Mouse (Mus musculus) limb, embryonic 13.5 days (tissue): ENCODE measurements at regions not wholly inside any gene's neighbourhood (a gene's known extent, or its start where the extent isn't known, plus 50 kb on each side); places are given as distances from the start of the nearest gene placed in this dataset.
A peak's percentile ranks its signal among the peaks of the same experiment; 100 is the strongest.
"Not testable (repeated sequence)": the region's sequence is repeated elsewhere in the genome, so short reads cannot be mapped to it uniquely, and the experiment has no call there.

ENCODE experiments used
- ATAC-seq: fragments of 200-750 bp; cut with Nextera tagmentation; 2 replicates; pipeline ENCODE4 v1.8.0; 2017; ENCODE audit warnings: low read depth, moderate number of reproducible peaks, moderate TSS enrichment; ENCODE audit not compliant: low FRiP score
- H3K27ac ChIP-seq: fragments of 300-500 bp; sonication (generic); 2 replicates; pipeline ENCODE4 v1.5.1; 2015; ENCODE audit warnings: inconsistent platforms, mild to moderate bottlenecking, moderate library complexity
- H3K27me3 ChIP-seq: fragments of 300-500 bp; sonication (generic); 2 replicates; pipeline ENCODE4 v1.6.1; 2015; ENCODE audit warnings: mild to moderate bottlenecking, inconsistent platforms
- H3K36me3 ChIP-seq: fragments of 300-500 bp; sonication (generic); 2 replicates; pipeline ENCODE4 v1.6.1; 2015; ENCODE audit warnings: inconsistent platforms, mild to moderate bottlenecking, moderate library complexity
- H3K4me1 ChIP-seq: fragments of 300-500 bp; sonication (generic); 2 replicates; pipeline ENCODE4 v1.6.1; 2015; ENCODE audit warnings: inconsistent platforms
- H3K4me2 ChIP-seq: fragments of 300-500 bp; sonication (generic); replicated peaks from 2 replicates; pipeline ENCODE4 v1.6.1; 2015; ENCODE audit warnings: inconsistent platforms, mild to moderate bottlenecking, moderate library complexity
- H3K4me3 ChIP-seq: fragments of 300-500 bp; sonication (generic); 2 replicates; pipeline ENCODE4 v1.5.1; 2015; ENCODE audit warnings: moderate library complexity, mild to moderate bottlenecking, inconsistent platforms
- H3K9ac ChIP-seq: fragments of 300-500 bp; sonication (generic); 2 replicates; pipeline ENCODE4 v1.6.1; 2015; ENCODE audit warnings: mild to moderate bottlenecking, inconsistent platforms
- H3K9me3 ChIP-seq: fragments of 300-500 bp; sonication (generic); 2 replicates; pipeline ENCODE4 v1.6.1; 2016; ENCODE audit warnings: inconsistent platforms
- WGBS: fragments of 180-500 bp; shearing (Covaris S2); methylation state at CpG from one replicate; pipeline ENCODE4 v1.1.7; 2015; 5-methylcytosine and 5-hydroxymethylcytosine counted together

DNA sequence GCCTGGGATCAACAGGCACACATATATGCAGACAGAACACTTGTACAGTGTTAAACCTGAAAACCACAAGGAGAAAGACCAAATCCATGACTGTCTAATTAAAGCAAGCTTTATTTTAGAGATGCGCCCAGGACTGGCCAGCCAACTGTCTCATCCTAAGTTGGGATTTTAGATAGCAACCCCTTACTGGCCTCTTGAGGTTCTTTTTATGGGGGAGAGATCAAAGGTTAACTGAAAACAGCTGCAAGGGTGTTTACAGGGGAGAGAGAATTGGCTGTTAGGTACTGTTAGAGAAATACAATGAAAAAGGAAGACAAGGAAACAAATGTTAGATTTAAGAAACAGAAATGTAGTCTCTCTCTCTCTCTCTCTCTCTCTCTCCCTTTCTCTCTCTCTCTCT is 202.4 kb upstream of the Thpo start:
- Histone ChIP-seq H3K4me3 (no peak overlapping the region), H3K27ac (no peak overlapping the region), H3K9me3 (no peaks in the 10 kb centered on the region), H3K4me1 (0 out of 2 replicates have a peak, but pooled peaks cover 6% of the 10 kb centered on the region), H3K27me3 (no peaks in the 10 kb centered on the region), H3K4me2 (no peak overlapping the region), H3K36me3 (no peaks in the 10 kb centered on the region), H3K9ac (no peak overlapping the region)
- WGBS = 18% methylated on average over 1 of the region's 1 CpGs
- ATAC-seq = no peak

DNA sequence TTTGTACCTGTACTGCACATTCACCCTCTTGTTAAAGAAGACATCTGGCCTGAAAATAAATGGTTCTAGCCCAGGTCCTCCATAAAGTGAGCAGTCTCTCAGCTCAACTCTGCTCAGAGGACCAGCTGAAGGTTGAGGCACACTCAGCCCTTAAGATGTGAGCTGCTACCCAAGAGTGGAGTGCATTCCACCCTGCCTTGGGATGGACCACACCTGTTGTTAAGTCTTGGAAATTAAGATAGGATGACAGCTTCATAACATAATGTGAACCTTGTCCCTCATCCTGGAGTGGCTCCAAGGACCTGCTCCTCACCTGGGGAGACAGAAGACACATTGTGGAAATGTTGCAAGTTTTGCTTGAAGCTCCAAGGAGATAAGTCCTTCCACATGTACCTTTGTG is 200.5 kb upstream of the Thpo start:
- H3K9ac ChIP-seq, ATAC-seq, H3K9me3 ChIP-seq, H3K4me1 ChIP-seq, H3K27ac ChIP-seq, H3K4me3 ChIP-seq, H3K27me3 ChIP-seq, H3K36me3 ChIP-seq, H3K4me2 ChIP-seq: not testable (repeated sequence)

DNA sequence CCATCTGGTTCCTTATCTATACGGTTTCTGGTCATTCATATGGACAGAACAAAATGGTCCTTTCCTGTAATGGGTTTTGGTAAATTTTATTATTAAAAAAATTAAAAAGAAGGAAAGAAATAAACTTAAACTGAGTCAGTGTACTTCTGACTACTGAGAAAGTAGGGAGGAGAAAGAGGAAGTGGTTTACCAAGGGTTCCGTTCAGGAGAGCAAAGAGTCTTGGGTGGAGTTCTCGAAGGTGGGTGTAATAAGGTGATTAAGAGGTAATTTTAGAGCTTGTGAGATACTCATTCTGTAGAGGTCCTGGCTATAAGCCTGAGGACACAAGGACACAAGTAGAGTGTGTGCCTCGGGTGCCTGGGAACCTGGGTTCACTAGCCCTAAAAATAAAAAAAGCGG is 195.7 kb upstream of the Thpo start:
- not testable (repeated sequence) for H3K36me3 ChIP-seq, ATAC-seq, H3K27ac ChIP-seq, H3K9me3 ChIP-seq, H3K4me3 ChIP-seq, H3K27me3 ChIP-seq, H3K4me2 ChIP-seq, H3K4me1 ChIP-seq, H3K9ac ChIP-seq
- WGBS = 79% methylated on average over 5 of the region's 5 CpGs

DNA sequence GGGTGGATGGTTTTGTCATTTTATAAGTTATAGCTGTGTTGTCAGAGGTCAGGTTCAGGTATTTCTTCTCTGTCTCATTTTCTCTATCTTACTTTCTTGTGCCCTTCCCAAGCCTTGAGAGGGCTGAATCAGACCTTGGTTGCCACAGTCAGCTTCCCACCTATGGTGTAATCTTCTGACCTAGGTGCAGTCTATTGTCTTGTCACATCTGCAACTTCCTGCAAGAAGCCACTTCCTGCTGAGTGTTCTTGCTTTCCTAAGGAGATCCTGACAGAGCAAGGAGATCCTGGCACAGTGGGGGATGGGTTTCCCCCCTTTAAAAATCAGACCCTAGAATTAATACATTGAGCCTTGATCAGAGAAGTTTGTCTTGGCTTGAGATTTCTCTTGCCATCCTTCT is 191.5 kb upstream of the Thpo start:
- not testable (repeated sequence) for H3K36me3 ChIP-seq, H3K27me3 ChIP-seq, H3K4me1 ChIP-seq, H3K4me2 ChIP-seq, H3K9ac ChIP-seq, ATAC-seq, H3K4me3 ChIP-seq, H3K9me3 ChIP-seq, H3K27ac ChIP-seq

DNA sequence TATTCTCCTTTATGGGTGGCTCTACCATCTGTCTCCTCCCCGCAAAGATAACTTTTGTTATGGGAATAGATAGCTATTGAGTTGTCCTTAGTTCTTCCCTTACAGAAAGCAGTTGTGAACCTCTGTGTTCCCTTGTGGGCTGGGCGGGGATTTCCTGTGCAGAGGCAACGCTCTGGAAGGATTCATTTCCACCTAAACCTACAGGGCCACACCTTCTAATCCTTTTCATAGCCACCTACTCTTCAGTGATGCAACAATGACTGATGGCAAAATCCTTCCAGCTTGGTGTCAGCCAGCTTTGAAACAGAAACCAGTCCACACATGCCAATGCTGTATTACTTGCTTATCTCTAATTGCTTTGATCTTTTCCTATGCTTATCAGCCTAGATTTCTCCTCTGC is 176.6 kb upstream of the Thpo start:
- not testable (repeated sequence) for H3K27ac ChIP-seq, ATAC-seq, H3K4me2 ChIP-seq, H3K9me3 ChIP-seq, H3K4me1 ChIP-seq, H3K27me3 ChIP-seq, H3K9ac ChIP-seq, H3K4me3 ChIP-seq, H3K36me3 ChIP-seq
- WGBS = 71% methylated on average over 3 of the region's 3 CpGs

DNA sequence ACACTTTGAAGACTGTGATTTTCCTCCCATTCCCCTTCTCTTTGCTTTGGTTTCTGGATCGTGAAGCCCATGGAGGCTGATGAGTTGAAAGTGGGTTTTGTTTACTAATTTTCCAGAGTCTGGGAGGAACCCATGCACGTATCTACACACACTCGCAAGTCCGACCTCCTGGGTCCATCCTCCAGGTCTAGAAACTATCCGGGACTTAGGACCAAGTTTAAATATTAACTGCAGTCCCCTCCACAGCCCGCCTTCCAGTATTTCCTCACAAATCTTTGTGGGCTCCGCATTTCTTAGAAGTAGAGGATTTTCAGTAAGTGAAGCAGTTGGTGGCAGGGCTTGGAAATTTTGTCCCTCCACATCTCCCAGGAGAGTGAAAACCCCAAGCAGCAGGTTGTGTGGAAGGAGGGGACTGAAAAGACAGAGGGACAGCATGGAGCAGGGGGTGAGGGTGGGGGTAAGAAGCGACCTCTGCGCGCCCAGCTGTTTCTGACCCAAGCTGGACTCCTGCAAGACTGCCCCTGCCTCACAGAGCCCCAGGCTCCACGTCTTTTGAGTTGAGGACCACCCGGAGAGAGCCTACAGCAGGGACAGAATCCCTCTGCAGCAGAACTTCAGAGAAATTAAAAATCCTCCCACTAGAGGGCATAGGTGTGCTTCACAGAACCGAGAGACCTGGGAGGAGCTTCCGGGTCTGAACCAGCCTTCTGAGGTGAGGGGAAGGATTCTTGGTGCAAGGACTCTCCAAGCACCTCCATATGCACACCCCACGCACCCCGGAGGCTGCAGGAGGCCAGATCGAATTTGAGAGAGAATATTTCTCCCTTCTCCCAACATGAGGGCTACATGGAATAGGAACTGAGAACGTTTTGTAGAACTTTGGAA is 174.4 kb upstream of the Thpo start:
- H3K4me2 ChIP-seq = 0 out of 2 replicates have a peak overlapping the region, but pooled peaks have one; percentile 19
- H3K4me3 ChIP-seq = not testable (repeated sequence)
- ATAC-seq = peak; percentile 32; the same call in 1 of the 2 replicates

DNA sequence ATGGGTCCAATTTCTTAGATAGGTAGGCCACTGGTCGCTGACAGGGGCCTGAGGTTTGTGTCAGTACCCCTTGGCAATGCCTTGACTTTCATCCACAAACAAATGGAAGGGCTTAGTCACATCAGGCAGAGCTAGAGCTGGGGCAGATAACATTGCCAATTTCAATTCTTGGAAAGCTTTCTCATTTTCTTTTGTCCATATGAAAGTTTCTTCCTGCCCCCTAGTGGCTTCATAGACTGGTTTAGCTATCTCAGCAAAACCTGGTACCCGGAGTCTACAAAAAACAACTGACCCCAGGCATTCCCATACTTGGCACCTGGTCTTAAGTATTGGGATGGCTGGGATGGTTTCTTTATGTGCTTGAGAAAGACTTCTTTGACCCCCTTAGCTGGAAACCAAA is 161.4 kb upstream of the Thpo start:
- H3K27me3 ChIP-seq = no peaks in the 10 kb centered on the region
- ATAC-seq = no peak
- 61% methylated on average over 2 of the region's 2 CpGs for WGBS
- H3K27ac ChIP-seq = no peak overlapping the region
- no peaks in the 10 kb centered on the region for H3K4me1 ChIP-seq
- H3K36me3 ChIP-seq = no peaks in the 10 kb centered on the region
- H3K9ac ChIP-seq = no peak overlapping the region
- H3K4me3 ChIP-seq = no peak overlapping the region
- no peaks in the 10 kb centered on the region for H3K9me3 ChIP-seq
- no peak overlapping the region for H3K4me2 ChIP-seq

More for the DNA sequence above, 174.4 kb upstream of the Thpo start:
- WGBS = 39% methylated on average over 18 of the region's 18 CpGs
- H3K9ac ChIP-seq, H3K9me3 ChIP-seq, H3K36me3 ChIP-seq, H3K4me1 ChIP-seq, H3K27me3 ChIP-seq, H3K27ac ChIP-seq: not testable (repeated sequence)

DNA sequence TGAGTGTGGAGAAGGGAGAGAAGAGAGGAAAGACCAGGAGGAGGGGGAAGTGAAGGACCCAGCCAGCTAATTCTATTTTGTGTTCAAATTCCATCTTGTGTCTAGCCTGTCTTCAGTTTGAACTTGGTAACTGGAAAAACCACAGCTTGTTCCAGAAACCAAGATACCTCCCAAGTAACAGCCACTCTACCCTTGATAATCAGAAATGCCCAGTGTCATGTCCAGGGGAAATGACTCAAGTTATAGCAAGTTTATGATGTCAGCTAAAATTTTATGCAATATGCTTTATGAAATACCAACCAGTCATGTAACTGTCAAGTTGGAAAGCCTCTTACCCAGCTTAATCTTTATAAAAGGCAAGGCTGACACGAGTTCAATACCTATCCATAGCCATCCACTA is 137.4 kb upstream of the Thpo start:
- H3K27ac ChIP-seq = no peak overlapping the region

DNA sequence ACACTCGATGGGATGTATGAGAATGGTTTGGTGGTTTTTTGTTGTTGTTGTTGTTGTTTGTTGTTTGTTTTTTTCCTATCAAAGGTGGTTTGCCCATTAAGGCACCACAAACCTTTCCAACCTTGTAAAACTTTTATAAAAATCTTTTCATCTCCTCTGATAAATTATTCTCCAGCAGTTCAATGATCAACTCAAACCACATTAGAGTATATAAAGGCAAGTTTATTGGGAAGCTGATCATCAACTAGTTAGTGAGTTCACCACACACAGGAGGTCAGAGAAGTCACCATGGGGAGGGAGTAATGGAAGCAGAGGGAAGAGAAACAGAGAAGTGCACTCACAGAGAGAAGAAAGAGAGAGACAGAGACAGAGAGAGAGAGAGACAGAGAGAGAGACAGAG is 132.5 kb upstream of the Thpo start:
- Histone ChIP-seq H3K27ac (no peak overlapping the region), H3K4me3 (no peak overlapping the region), H3K9me3 (no peaks in the 10 kb centered on the region), H3K4me2 (no peak overlapping the region), H3K9ac (no peak overlapping the region), H3K36me3 (no peaks in the 10 kb centered on the region), H3K27me3 (0 out of 2 replicates have a peak, but pooled peaks cover 3% of the 10 kb centered on the region), H3K4me1 (no peaks in the 10 kb centered on the region)
- 87% methylated on average over 1 of the region's 1 CpGs for WGBS
- ATAC-seq = no peak

More for the DNA sequence above, 137.4 kb upstream of the Thpo start:
- 56% methylated on average over 1 of the region's 1 CpGs for WGBS
- Histone ChIP-seq H3K4me3 (no peak overlapping the region), H3K9me3 (no peaks in the 10 kb centered on the region), H3K4me1 (no peaks in the 10 kb centered on the region), H3K27me3 (no peaks in the 10 kb centered on the region), H3K36me3 (no peaks in the 10 kb centered on the region), H3K4me2 (no peak overlapping the region), H3K9ac (no peak overlapping the region)
- ATAC-seq = no peak

DNA sequence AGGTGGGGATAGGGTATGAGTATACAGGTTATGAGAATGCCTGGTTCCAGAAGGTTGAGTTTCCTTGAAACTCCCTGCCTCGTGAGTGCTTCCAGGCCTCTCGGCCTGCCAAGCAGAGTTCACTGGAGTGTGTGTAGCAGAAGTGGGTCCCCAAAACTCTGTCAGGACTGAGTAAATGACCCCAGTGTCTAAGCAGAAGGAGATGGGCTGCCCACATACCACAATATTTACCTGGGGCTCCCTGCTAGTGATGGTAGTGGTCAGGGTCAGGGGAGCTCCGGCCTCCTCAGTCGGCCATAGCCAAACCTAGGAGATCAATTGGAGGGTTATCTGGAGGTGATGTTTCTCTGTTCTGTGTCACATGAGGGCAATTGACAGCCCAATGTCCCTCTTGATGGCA is 126.9 kb upstream of the Thpo start:
- no peaks in the 10 kb centered on the region for H3K4me1 ChIP-seq
- WGBS = 96% methylated on average over 4 of the region's 4 CpGs
- H3K4me2 ChIP-seq = no peak overlapping the region
- no peaks in the 10 kb centered on the region for H3K9me3 ChIP-seq
- no peak overlapping the region for H3K4me3 ChIP-seq
- no peak overlapping the region for H3K9ac ChIP-seq
- no peak overlapping the region for H3K27ac ChIP-seq
- no peak for ATAC-seq
- 0 out of 2 replicates have a peak, but pooled peaks cover 3% of the 10 kb centered on the region for H3K27me3 ChIP-seq
- H3K36me3 ChIP-seq = no peaks in the 10 kb centered on the region

DNA sequence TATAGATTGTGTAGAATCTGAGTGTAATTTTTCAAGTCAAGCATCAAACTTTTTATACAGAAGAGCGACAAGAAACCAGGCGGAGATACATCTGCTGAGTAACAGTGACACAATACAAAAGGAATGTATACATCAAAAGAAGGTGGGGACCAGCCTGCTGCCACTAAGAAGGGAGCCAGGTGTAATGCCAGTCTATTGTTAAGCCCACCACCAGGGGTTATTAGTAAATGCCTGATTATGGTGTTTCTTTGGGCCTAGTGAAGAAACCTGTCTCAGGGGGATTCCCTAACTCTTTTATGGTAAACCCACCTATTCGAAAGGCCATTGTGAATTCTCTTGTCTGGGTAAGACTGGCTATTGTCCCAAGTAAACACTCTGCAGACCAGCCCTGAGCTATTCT is 126.3 kb upstream of the Thpo start:
- not testable (repeated sequence) for H3K27me3 ChIP-seq, H3K4me2 ChIP-seq, H3K9me3 ChIP-seq, H3K27ac ChIP-seq, H3K36me3 ChIP-seq, H3K4me3 ChIP-seq, H3K9ac ChIP-seq, H3K4me1 ChIP-seq, ATAC-seq
- WGBS = 89% methylated on average over 3 of the region's 3 CpGs

DNA sequence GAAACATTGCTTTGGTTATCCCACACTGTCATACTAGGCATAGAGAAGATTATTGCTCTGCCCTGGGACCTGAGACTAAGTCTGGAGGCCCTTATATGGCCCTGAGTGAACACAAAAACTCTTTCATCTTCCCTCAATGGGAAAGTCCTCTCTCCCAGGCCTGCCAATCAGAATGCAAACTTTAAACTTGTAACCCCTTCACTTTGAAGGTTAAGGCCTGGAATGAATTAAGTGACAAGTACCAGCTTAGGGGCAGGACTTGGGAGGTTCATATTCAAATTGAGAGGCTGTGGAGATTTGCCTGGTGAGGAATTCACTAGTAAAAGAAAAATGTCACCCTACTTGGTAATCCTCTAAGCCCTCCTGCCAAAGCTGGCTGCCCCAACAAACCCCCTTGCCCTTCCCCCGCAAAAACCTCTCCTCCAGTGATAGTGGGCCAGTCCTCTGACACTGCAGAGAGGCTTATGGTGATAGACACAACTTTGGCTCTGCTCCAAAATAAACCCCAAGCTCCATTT is 120.4 kb upstream of the Thpo start:
- no peak for ATAC-seq
- Histone ChIP-seq H3K9ac (no peak overlapping the region), H3K4me3 (no peak overlapping the region), H3K27ac (no peak overlapping the region), H3K27me3 (no peaks in the 10 kb centered on the region), H3K9me3 (no peaks in the 10 kb centered on the region), H3K4me1 (peaks cover 7% of the 10 kb centered on the region; the same call in 1 of the 2 replicates), H3K4me2 (no peak overlapping the region), H3K36me3 (no peaks in the 10 kb centered on the region)
- WGBS = 57% methylated on average over 1 of the region's 1 CpGs

DNA sequence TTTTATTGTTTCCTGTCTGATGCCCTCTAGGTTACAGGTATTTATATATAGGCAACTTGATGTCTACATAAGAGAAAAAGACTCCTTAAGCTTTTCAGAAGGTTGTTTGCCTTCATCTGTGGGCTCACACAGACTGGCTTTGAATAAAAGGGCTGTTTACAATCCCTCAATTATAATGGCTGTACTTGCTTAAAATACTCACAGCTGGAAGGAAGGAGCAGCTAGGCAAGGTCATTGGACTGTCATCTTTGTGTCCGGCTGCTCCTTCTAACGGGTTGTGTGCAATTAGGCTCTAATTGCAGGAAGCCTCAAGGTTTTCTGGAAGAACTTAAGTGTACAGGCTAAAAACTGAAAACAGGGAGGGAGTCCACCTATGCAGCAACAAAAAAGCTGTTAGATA is 103.8 kb upstream of the Thpo start:
- no peak overlapping the region for H3K4me3 ChIP-seq
- H3K4me1 ChIP-seq = peaks cover 17% of the 10 kb centered on the region
- H3K27me3 ChIP-seq = no peaks in the 10 kb centered on the region
- no peak overlapping the region for H3K4me2 ChIP-seq
- no peak overlapping the region for H3K9ac ChIP-seq
- 7% methylated on average over 2 of the region's 2 CpGs for WGBS
- H3K36me3 ChIP-seq = no peaks in the 10 kb centered on the region
- no peak overlapping the region for H3K27ac ChIP-seq
- H3K9me3 ChIP-seq = no peaks in the 10 kb centered on the region; the same call in 1 of the 2 replicates
- no peak for ATAC-seq
